Comparison of ENCODE assay signal across 8 mouse cellular contexts in the genomic region with DNA sequence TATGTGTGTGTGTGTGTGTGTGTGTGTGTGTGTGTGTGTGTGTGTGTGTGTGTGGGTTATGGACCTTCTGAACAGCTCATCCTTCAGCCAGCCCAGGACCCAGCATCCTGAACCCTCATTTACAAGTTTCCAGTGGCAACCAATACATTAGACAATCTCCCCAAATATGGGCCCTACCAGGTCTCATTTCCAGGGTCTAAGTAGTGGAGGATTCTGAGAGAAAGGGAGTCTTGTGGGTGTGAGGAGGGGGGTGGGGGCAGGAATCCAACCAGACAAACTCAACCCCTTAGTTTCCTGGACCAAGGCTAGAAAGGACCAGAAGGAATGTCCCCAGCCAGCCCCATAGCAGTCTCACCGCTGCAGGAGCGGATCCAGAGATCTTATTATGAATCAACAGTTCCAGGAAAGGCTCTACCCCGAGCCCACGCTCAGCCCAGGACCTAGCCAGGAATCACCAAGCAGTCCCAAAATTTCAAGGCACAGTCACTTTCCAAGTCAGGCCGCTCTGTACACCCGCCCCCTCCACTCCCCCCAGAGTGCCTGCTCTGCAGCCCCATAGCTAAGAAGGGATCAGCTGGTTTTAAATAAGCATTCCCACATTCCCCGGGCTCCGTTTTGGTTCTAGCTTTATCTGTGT. TPM values are rescaled to one million over a fixed set of nuclear protein-coding genes. Genes with fewer than 3 reads are reported as not detected.
DNase-seq lines count a peak whose midpoint lies in the region; ATAC-seq and TF ChIP-seq lines count a peak whose summit lies in the region.

No protein-coding gene starts in this region.

- TF ChIP-seq CTCF in lung, embryonic 14.5 days (IDR thresholded peaks at IDR 0.05; ENCODE audit: low read depth), result no peak
- TF ChIP-seq CTCF in hindbrain, postnatal 0 days (IDR thresholded peaks at IDR 0.05; ENCODE audit: low read depth), result no peak

- H3K4me1 ChIP-seq in lung, embryonic 14.5 days (ENCODE audit: insufficient read depth), result peaks cover 51% of the 10 kb centered on the region
- peaks cover 35% of the 10 kb centered on the region for H3K4me1 ChIP-seq in forebrain, embryonic 11.5 days (replicated peaks; ENCODE audit: control insufficient read depth, insufficient read depth, low read length)
- peaks cover 32% of the 10 kb centered on the region for H3K4me1 ChIP-seq in hindbrain, postnatal 0 days (ENCODE audit: insufficient read depth, low read length)
- peaks cover 43% of the 10 kb centered on the region for H3K4me1 ChIP-seq in midbrain, embryonic 15.5 days

- peak overlapping the region; percentile 99 for H3K27ac ChIP-seq in lung, embryonic 14.5 days (ENCODE audit: low read depth)
- peak overlapping the region; percentile 90 for H3K27ac ChIP-seq in forebrain, embryonic 11.5 days (ENCODE audit: low read depth, low read length)
- H3K27ac ChIP-seq in hindbrain, postnatal 0 days, result peak overlapping the region; percentile 65; the same call in 1 of the 2 replicates
- H3K27ac ChIP-seq in midbrain, embryonic 15.5 days, result peak overlapping the region; percentile 55

- H3K27me3 ChIP-seq in lung, embryonic 14.5 days (ENCODE audit: insufficient read depth, low read length), result no peaks in the 10 kb centered on the region
- no peaks in the 10 kb centered on the region for H3K27me3 ChIP-seq in forebrain, embryonic 11.5 days (ENCODE audit: control insufficient read depth, insufficient read depth, low read length)
- H3K27me3 ChIP-seq in hindbrain, postnatal 0 days (ENCODE audit: insufficient read depth, low read length), result no peaks in the 10 kb centered on the region
- no peaks in the 10 kb centered on the region for H3K27me3 ChIP-seq in midbrain, embryonic 15.5 days (replicated peaks)

- H3K9ac ChIP-seq in lung, embryonic 14.5 days, result peak overlapping the region; percentile 21; the same call in 1 of the 2 replicates
- peak overlapping the region; percentile 20; the same call in 1 of the 2 replicates for H3K9ac ChIP-seq in forebrain, embryonic 11.5 days (ENCODE audit: low read length)
- no peak overlapping the region for H3K9ac ChIP-seq in hindbrain, postnatal 0 days (replicated peaks; ENCODE audit: low read length)
- no peak overlapping the region for H3K9ac ChIP-seq in midbrain, embryonic 15.5 days

- 20% methylated on average over 8 of the region's 8 CpGs for WGBS in lung, embryonic 14.5 days
- WGBS in forebrain, embryonic 11.5 days, result 77% methylated on average over 8 of the region's 8 CpGs
- 61% methylated on average over 8 of the region's 8 CpGs for WGBS in hindbrain, postnatal 0 days
- whole genome bisulfite sequencing in midbrain, embryonic 15.5 days, result 63% methylated on average over 8 of the region's 8 CpGs

- peak overlapping the region; percentile 32 for H3K4me2 ChIP-seq in lung, embryonic 14.5 days
- no peak overlapping the region for H3K4me2 ChIP-seq in forebrain, embryonic 11.5 days (ENCODE audit: low read depth, low read length, severe bottlenecking)
- no peak overlapping the region for H3K4me2 ChIP-seq in hindbrain, postnatal 0 days (ENCODE audit: low read depth, low read length)
- H3K4me2 ChIP-seq in midbrain, embryonic 15.5 days, result no peak overlapping the region

- H3K9me3 ChIP-seq in lung, embryonic 14.5 days (ENCODE audit: low read depth, low read length), result no peaks in the 10 kb centered on the region
- H3K9me3 ChIP-seq in forebrain, embryonic 11.5 days (ENCODE audit: control insufficient read depth, low read length), result no peaks in the 10 kb centered on the region
- H3K9me3 ChIP-seq in hindbrain, postnatal 0 days (ENCODE audit: low read length), result no peaks in the 10 kb centered on the region
- no peaks in the 10 kb centered on the region for H3K9me3 ChIP-seq in midbrain, embryonic 15.5 days

- peak; percentile 66 for DNase-seq in lung, embryonic 14.5 days
- no peak for DNase-seq in lung, adult 18-20 months
- no peak for DNase-seq in forebrain, embryonic 11.5 days (ENCODE audit: low spot score)
- DNase-seq in hindbrain, postnatal 0 days (ENCODE audit: low spot score), result no peak
- DNase-seq in natural killer cell, adult 2 months (ENCODE audit: low spot score in 2 of 2), result no peak
- DNase-seq in cerebellum, postnatal 14 days, result no peak

- no peak overlapping the region for H3K4me3 ChIP-seq in lung, embryonic 14.5 days (ENCODE audit: low read depth, low read length)
- no peak overlapping the region for H3K4me3 ChIP-seq in forebrain, embryonic 11.5 days (ENCODE audit: low read depth, low read length)
- H3K4me3 ChIP-seq in hindbrain, postnatal 0 days (ENCODE audit: low read length), result no peak overlapping the region
- no peak overlapping the region for H3K4me3 ChIP-seq in midbrain, embryonic 15.5 days

- no peaks in the 10 kb centered on the region for H3K36me3 ChIP-seq in lung, embryonic 14.5 days (ENCODE audit: insufficient read depth)
- H3K36me3 ChIP-seq in forebrain, embryonic 11.5 days (ENCODE audit: control insufficient read depth, insufficient read depth, low read length), result no peaks in the 10 kb centered on the region
- H3K36me3 ChIP-seq in hindbrain, postnatal 0 days (ENCODE audit: insufficient read depth, low read length), result no peaks in the 10 kb centered on the region
- no peaks in the 10 kb centered on the region for H3K36me3 ChIP-seq in midbrain, embryonic 15.5 days (replicated peaks)

- ATAC-seq in lung, embryonic 14.5 days (ENCODE audit: insufficient read depth), result peak; percentile 36
- no peak for ATAC-seq in forebrain, embryonic 11.5 days (replicated peaks; ENCODE audit: low FRiP score)
- peak; percentile 16; the same call in 1 of the 2 replicates for ATAC-seq in hindbrain, postnatal 0 days
- ATAC-seq in midbrain, embryonic 15.5 days (replicated peaks), result no peak
- no peak for ATAC-seq in megakaryocyte progenitor cell, adult 5-6 weeks (replicated peaks; ENCODE audit: poor library complexity)

RNA-seq across cellular contexts. Expression of a gene that starts 30.1 kb away (rescaled TPM):
- polyA plus RNA-seq in lung, embryonic 14.5 days (2014; fragmentation: Nextera tagmentation; extraction: Ambion mirVana), result 25.0 and 25.7 TPM in 2 replicates
- polyA plus RNA-seq in forebrain, embryonic 11.5 days (2014; fragmentation: Nextera tagmentation; extraction: Ambion mirVana), result 15.5 and 23.2 TPM in 2 replicates
- 12.5 and 14.3 TPM in 2 replicates for total RNA-seq in hindbrain, postnatal 0 days (2014; rRNA removed)
- 19.1 and 20.2 TPM in 2 replicates for polyA plus RNA-seq in hindbrain, postnatal 0 days (2015; fragmentation: Nextera tagmentation; extraction: Ambion mirVana)
- polyA plus RNA-seq in midbrain, embryonic 15.5 days (2015; fragmentation: Nextera tagmentation; extraction: Ambion mirVana), result 12.2 and 13.3 TPM in 2 replicates
- total RNA-seq in megakaryocyte progenitor cell, adult 5-6 weeks (2015), result 25.1 and 30.4 TPM in 2 replicates
- 10.3 and 11.1 TPM in 2 replicates for total RNA-seq in megakaryocyte progenitor cell, adult 5-6 weeks (2017)

RNA-seq across cellular contexts. Expression of a gene that starts 47.3 kb away (rescaled TPM):
- polyA plus RNA-seq in lung, embryonic 14.5 days (2014; fragmentation: Nextera tagmentation; extraction: Ambion mirVana), result 112 and 113 TPM in 2 replicates
- 58.8 and 63.2 TPM in 2 replicates for polyA plus RNA-seq in forebrain, embryonic 11.5 days (2014; fragmentation: Nextera tagmentation; extraction: Ambion mirVana)
- total RNA-seq in hindbrain, postnatal 0 days (2014; rRNA removed), result 64.5 and 64.7 TPM in 2 replicates
- 15.0 and 16.7 TPM in 2 replicates for polyA plus RNA-seq in hindbrain, postnatal 0 days (2015; fragmentation: Nextera tagmentation; extraction: Ambion mirVana)
- polyA plus RNA-seq in midbrain, embryonic 15.5 days (2015; fragmentation: Nextera tagmentation; extraction: Ambion mirVana), result 16.5 and 18.6 TPM in 2 replicates
- 40.3 and 42.1 TPM in 2 replicates for total RNA-seq in megakaryocyte progenitor cell, adult 5-6 weeks (2015)
- total RNA-seq in megakaryocyte progenitor cell, adult 5-6 weeks (2017), result 16.1 and 20.9 TPM in 2 replicates

Comparison
In these comparisons a context has a peak if more than half of its experiments do, and no peak if none do; other contexts are left out.
1. ATAC-seq: peak in lung, embryonic 14.5 days (single experiment) and hindbrain, postnatal 0 days (single experiment); none in forebrain, embryonic 11.5 days (single experiment), midbrain, embryonic 15.5 days (single experiment) and megakaryocyte progenitor cell, adult 5-6 weeks (single experiment).
2. H3K9ac ChIP-seq: peak in lung, embryonic 14.5 days (single experiment) and forebrain, embryonic 11.5 days (single experiment); none in hindbrain, postnatal 0 days (single experiment) and midbrain, embryonic 15.5 days (single experiment).
3. Peak in every context shown above with its lines, with median percentiles within 50 percentile points of each other: H3K27ac ChIP-seq.